Mouse (Mus musculus) B cell, adult 67 days (primary cell): ENCODE data around the gene Olfr837. TPM values are rescaled to one million over a fixed set of nuclear protein-coding genes. Genes with fewer than 3 reads are reported as not detected.

Experiments
- total RNA-seq, 2 experiments: library from RNA; stranded (reverse); gene quantifications; 4 replicates each; pipeline ENCODE4 v1.2.4; 2023

Gene Olfr837
- not detected for total RNA-seq

GRCm38 (mm10) chr9:19136017-19136416, at the start of gene Olfr837:
Olfr837 (plus strand) TSS chr9:19136317.

GRCm38 (mm10) chr9:19120082-19120481, 16.0 kb upstream of the Olfr837 start, which contains the start of gene Olfr836:
Olfr836 (plus strand) TSS chr9:19120382.

GRCm38 (mm10) chr9:19177212-19177611, 41.1 kb downstream of the Olfr837 start, which contains the start of gene Olfr839-ps1:
Olfr839-ps1 (minus strand) TSS chr9:19177312.

Other genes with a start within 250 kb of the Olfr837 start
- gene Olfr832, start 199.2 kb upstream of the Olfr837 start, total RNA-seq = not detected
- gene Olfr834, start 148.3 kb upstream of the Olfr837 start, total RNA-seq = not detected
- not detected for gene Olfr835, start 103.6 kb upstream of the Olfr837 start, total RNA-seq
- gene Olfr836, start 15.9 kb upstream of the Olfr837 start, total RNA-seq = not detected
- gene Olfr839-ps1, start 41.0 kb downstream of the Olfr837 start, total RNA-seq = not detected
- not detected for gene Olfr843, start 115.7 kb downstream of the Olfr837 start, total RNA-seq
- not detected for gene Olfr844, start 180.0 kb downstream of the Olfr837 start, total RNA-seq
- gene Olfr845, start 200.1 kb downstream of the Olfr837 start, total RNA-seq = not detected
- gene Olfr846, start 227.7 kb downstream of the Olfr837 start, total RNA-seq = not detected
- gene Olfr847, start 242.4 kb downstream of the Olfr837 start, total RNA-seq = not detected